Mouse (Mus musculus) myocyte (in vitro differentiated cells): ENCODE results near the gene Gm5431.
"Not testable (repeated sequence)": the region's sequence is repeated elsewhere in the genome, so short reads cannot be mapped to it uniquely, and the experiment has no call there.

Experiments
- CEBPB ChIP-seq: IDR thresholded peaks from 2 replicates; pipeline ENCODE4 v1.6.1; 2011; ENCODE audit warnings: mild to moderate bottlenecking, moderate library complexity; ENCODE audit not compliant: poor library complexity, insufficient read depth, severe bottlenecking
- E2F4 ChIP-seq: IDR thresholded peaks from one replicate; pipeline ENCODE4 v1.6.1; 2011; ENCODE audit warnings: mild to moderate bottlenecking, control low read depth, moderate library complexity; ENCODE audit not compliant: insufficient read depth
- MAX ChIP-seq: IDR thresholded peaks from one replicate; pipeline ENCODE4 v1.6.1; 2011; ENCODE audit warnings: low read depth, mild to moderate bottlenecking, control low read depth
- MYOD1 ChIP-seq, 3 experiments: IDR thresholded peaks; one replicate each; pipeline ENCODE4 v1.6.1; 2011; ENCODE audit warnings: control low read depth in 2 of 3, low read depth in 2 of 3, mild to moderate bottlenecking in 2 of 3, moderate library complexity in 1 of 3; ENCODE audit not compliant: insufficient read length in 2 of 3, control insufficient read depth in 1 of 3
- MYOG ChIP-seq, 3 experiments: IDR thresholded peaks; one replicate each; pipeline ENCODE4 v1.6.1; 2011; ENCODE audit warnings: control low read depth in 2 of 3, low read depth in 2 of 3, mild to moderate bottlenecking in 2 of 3; ENCODE audit not compliant: insufficient read length in 2 of 3, control insufficient read depth in 1 of 3, insufficient read depth in 1 of 3
- POLR2A ChIP-seq: IDR thresholded peaks from one replicate; pipeline ENCODE4 v1.6.1; 2011; ENCODE audit warnings: low read depth, mild to moderate bottlenecking, control low read depth, moderate library complexity; ENCODE audit not compliant: insufficient read length
- POLR2AphosphoS2 ChIP-seq: IDR thresholded peaks from one replicate; pipeline ENCODE4 v1.6.1; 2011; ENCODE audit warnings: low read depth, control low read depth; ENCODE audit not compliant: insufficient read length
- REST ChIP-seq: IDR thresholded peaks from one replicate; pipeline ENCODE4 v1.6.1; 2011; ENCODE audit warnings: mild to moderate bottlenecking, control low read depth, moderate library complexity; ENCODE audit not compliant: insufficient read depth, insufficient read length
- SRF ChIP-seq: IDR thresholded peaks from one replicate; pipeline ENCODE4 v1.6.1; 2011; ENCODE audit warnings: low read depth; ENCODE audit not compliant: control insufficient read depth, insufficient read length
- TCF12 ChIP-seq: IDR thresholded peaks from one replicate; pipeline ENCODE4 v1.6.1; 2011; ENCODE audit warnings: mild to moderate bottlenecking, control low read depth; ENCODE audit not compliant: poor library complexity, insufficient read depth, severe bottlenecking
- USF1 ChIP-seq: IDR thresholded peaks from one replicate; pipeline ENCODE4 v1.6.1; 2011; ENCODE audit warnings: low read depth, mild to moderate bottlenecking, control low read depth, moderate library complexity

- not testable (repeated sequence) for TF ChIP-seq POLR2A; MYOD1 (IDR thresholded peaks at IDR 0.05; ENCODE audit: control insufficient read depth in 1 of 3, insufficient read length in 2 of 3, low read depth in 2 of 3); CEBPB; USF1; E2F4; SRF; POLR2AphosphoS2; MAX; TCF12; REST; MYOG (IDR thresholded peaks at IDR 0.05; ENCODE audit: control insufficient read depth in 1 of 3, insufficient read depth in 1 of 3, insufficient read length in 2 of 3, low read depth in 2 of 3)
Measured at GRCm38 (mm10) chr11:48946090-48946489, 44.1 kb upstream of the Gm5431 start, which contains the start of gene Psme2b.
